In the genomic region with DNA sequence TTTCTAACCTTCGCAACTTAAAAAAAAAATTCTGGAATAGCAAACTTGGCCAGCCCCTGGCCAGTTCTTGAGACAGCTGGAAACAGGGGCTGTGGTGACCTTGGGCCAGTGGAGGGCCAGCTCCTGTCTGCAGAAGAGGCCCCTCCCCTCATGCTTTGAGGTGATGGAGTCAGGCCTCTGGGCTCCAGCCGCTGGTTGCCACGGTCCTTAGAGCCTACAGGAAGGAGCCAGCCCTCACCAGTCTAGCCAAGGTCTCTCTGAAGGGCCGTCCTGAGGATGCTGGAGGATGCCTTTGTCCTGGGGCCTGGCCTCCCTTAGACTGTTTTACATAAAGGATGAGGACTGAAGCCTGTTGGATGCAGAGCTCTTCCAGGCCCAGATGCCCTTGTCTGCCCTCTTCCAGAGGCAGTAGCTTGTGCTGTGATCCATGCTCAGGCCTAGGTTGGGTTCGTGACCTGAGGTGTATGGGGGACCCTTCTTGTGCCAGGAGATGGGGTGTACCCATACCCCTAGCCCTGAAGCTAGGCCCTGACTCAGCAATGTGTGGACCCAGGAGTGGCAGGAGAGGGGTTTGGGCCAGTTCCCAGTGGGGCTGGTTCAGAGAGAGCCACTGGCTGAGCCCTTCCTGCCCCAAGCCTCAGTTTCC, we compare ENCODE assay signal across 9 mouse cellular contexts. TPM values are rescaled to one million over a fixed set of nuclear protein-coding genes. Genes with fewer than 3 reads are reported as not detected.
DNase-seq lines count a peak whose midpoint lies in the region; ATAC-seq and TF ChIP-seq lines count a peak whose summit lies in the region.
"Had no signal": no experiment of that assay in that cellular context is flagged by ENCODE, and none has a peak within 500 bp of the region (broad histone marks: within the 10 kb centered on the region; RNA-seq: fewer than 3 reads in every experiment).

No protein-coding gene starts in this region.

- H3K4me3 ChIP-seq in C2C12 (ENCODE audit: insufficient read depth, poor library complexity, severe bottlenecking), result peak overlapping the region; percentile 11
- H3K4me3 ChIP-seq in embryonic facial prominence, embryonic 13.5 days, result peak overlapping the region; percentile 84
- peak overlapping the region; percentile 78 for H3K4me3 ChIP-seq in limb, embryonic 12.5 days (replicated peaks)
- peak overlapping the region; percentile 78 for H3K4me3 ChIP-seq in neural tube, embryonic 15.5 days (replicated peaks)

- ATAC-seq in embryonic facial prominence, embryonic 13.5 days (ENCODE audit: insufficient number of reproducible peaks, insufficient read depth, low FRiP score, low TSS enrichment, low read depth), result 0 out of 2 replicates have a peak, but pooled peaks have one; percentile 17
- peak; percentile 54 for ATAC-seq in limb, embryonic 12.5 days (ENCODE audit: insufficient number of reproducible peaks, insufficient read depth, low FRiP score, low TSS enrichment, low read depth)
- peak; percentile 57 for ATAC-seq in neural tube, embryonic 15.5 days (ENCODE audit: low FRiP score)

- no peaks in the 10 kb centered on the region for H3K79me2 ChIP-seq in C2C12 (ENCODE audit: control insufficient read depth, insufficient read depth)

- no peaks in the 10 kb centered on the region for H3K79me3 ChIP-seq in C2C12 (ENCODE audit: low read depth)

- H3ac ChIP-seq in C2C12 (ENCODE audit: control insufficient read depth, insufficient read length, low read depth), result no peak overlapping the region

- H3K27me3 ChIP-seq in C2C12 (ENCODE audit: control insufficient read depth, insufficient read depth, insufficient read length), result no peaks in the 10 kb centered on the region
- no peaks in the 10 kb centered on the region for H3K27me3 ChIP-seq in embryonic facial prominence, embryonic 13.5 days
- no peaks in the 10 kb centered on the region for H3K27me3 ChIP-seq in limb, embryonic 12.5 days
- H3K27me3 ChIP-seq in neural tube, embryonic 15.5 days (replicated peaks), result no peaks in the 10 kb centered on the region

- DNase-seq in cerebellum, adult 9-10 months, result peak; percentile 46
- DNase-seq in cerebellum, postnatal 4 days (ENCODE audit: low spot score in 2 of 2), result no peak
- DNase-seq in layer of hippocampus, postnatal 14 days (ENCODE audit: low spot score in 2 of 2), result no peak
- DNase-seq in left cerebral cortex, adult 9 months (ENCODE audit: low spot score in 2 of 2), result no peak

- H3K9me3 ChIP-seq in embryonic facial prominence, embryonic 13.5 days, result no peaks in the 10 kb centered on the region
- no peaks in the 10 kb centered on the region for H3K9me3 ChIP-seq in limb, embryonic 12.5 days
- no peaks in the 10 kb centered on the region for H3K9me3 ChIP-seq in neural tube, embryonic 15.5 days (replicated peaks)

- peak overlapping the region; percentile 96 for H3K9ac ChIP-seq in embryonic facial prominence, embryonic 13.5 days
- peak overlapping the region; percentile 94 for H3K9ac ChIP-seq in limb, embryonic 12.5 days (replicated peaks)
- H3K9ac ChIP-seq in neural tube, embryonic 15.5 days (replicated peaks), result peak overlapping the region; percentile 98

- WGBS in embryonic facial prominence, embryonic 13.5 days, result 19% methylated on average over 5 of the region's 5 CpGs
- WGBS in limb, embryonic 12.5 days, result 22% methylated on average over 5 of the region's 5 CpGs
- WGBS in neural tube, embryonic 15.5 days, result 24% methylated on average over 5 of the region's 5 CpGs

- H3K36me3 ChIP-seq in C2C12 (ENCODE audit: control insufficient read depth, insufficient read depth), result no peaks in the 10 kb centered on the region
- 0 out of 2 replicates have a peak, but pooled peaks cover 8% of the 10 kb centered on the region for H3K36me3 ChIP-seq in embryonic facial prominence, embryonic 13.5 days
- H3K36me3 ChIP-seq in limb, embryonic 12.5 days, result peaks cover 19% of the 10 kb centered on the region; the same call in 1 of the 2 replicates
- H3K36me3 ChIP-seq in neural tube, embryonic 15.5 days, result 0 out of 2 replicates have a peak, but pooled peaks cover under 1% of the 10 kb centered on the region

- H3K4me1 ChIP-seq in embryonic facial prominence, embryonic 13.5 days, result peaks cover 26% of the 10 kb centered on the region
- peaks cover 41% of the 10 kb centered on the region for H3K4me1 ChIP-seq in limb, embryonic 12.5 days (replicated peaks)
- peaks cover 57% of the 10 kb centered on the region for H3K4me1 ChIP-seq in neural tube, embryonic 15.5 days

- no peak for TF ChIP-seq CTCF in C2C12 (IDR thresholded peaks at IDR 0.05; ENCODE audit: control insufficient read depth, insufficient read depth, insufficient read length)

- H3K27ac ChIP-seq in embryonic facial prominence, embryonic 13.5 days, result peak overlapping the region; percentile 77
- peak overlapping the region; percentile 36; the same call in 1 of the 2 replicates for H3K27ac ChIP-seq in limb, embryonic 12.5 days
- H3K27ac ChIP-seq in neural tube, embryonic 15.5 days (replicated peaks), result peak overlapping the region; percentile 89

- H3K4me2 ChIP-seq in embryonic facial prominence, embryonic 13.5 days, result peak overlapping the region; percentile 88
- H3K4me2 ChIP-seq in limb, embryonic 12.5 days, result peak overlapping the region; percentile 88
- peak overlapping the region; percentile 90 for H3K4me2 ChIP-seq in neural tube, embryonic 15.5 days

TF ChIP-seq in C2C12, 6 proteins besides CTCF, POLR2A, EP300 and RAD21:
- TF ChIP-seq FOSL1 (IDR thresholded peaks at IDR 0.05; ENCODE audit: insufficient read depth, low read length, poor library complexity, severe bottlenecking) (no peak), MYOG (IDR thresholded peaks at IDR 0.05; ENCODE audit: control insufficient read depth, extremely low read depth, insufficient read length) (no peak), MYOD1 (IDR thresholded peaks at IDR 0.05; ENCODE audit: control insufficient read depth, insufficient read length, low read depth) (no peak), MAX (IDR thresholded peaks at IDR 0.05) (no peak), USF1 (IDR thresholded peaks at IDR 0.05; ENCODE audit: low read depth) (no peak), CEBPB (IDR thresholded peaks at IDR 0.05; ENCODE audit: low read depth) (no peak)

RNA-seq across cellular contexts. Expression of a gene that starts 0.7 kb away (rescaled TPM):
- 8.2 TPM for polyA plus RNA-seq in C2C12 (2012; fragmentation: generic; extraction: Trizol)
- polyA plus RNA-seq in embryonic facial prominence, embryonic 13.5 days (2015; fragmentation: Nextera tagmentation; extraction: Ambion mirVana), result 65.6 and 66.6 TPM in 2 replicates
- 61.7 and 66.3 TPM in 2 replicates for polyA plus RNA-seq in limb, embryonic 12.5 days (2016; fragmentation: Nextera tagmentation; extraction: Ambion mirVana)
- polyA plus RNA-seq in neural tube, embryonic 15.5 days (2015; fragmentation: Nextera tagmentation; extraction: Ambion mirVana), result 121 and 145 TPM in 2 replicates
- 10 to 100 TPM; 73.3 to 76.4 TPM for total RNA-seq in layer of hippocampus, postnatal 14 days (2021)

RNA-seq across cellular contexts. Expression of a gene that starts 24.7 kb away (rescaled TPM):
- 37.9 TPM for polyA plus RNA-seq in C2C12 (2012; fragmentation: generic; extraction: Trizol)
- 23.4 and 25.2 TPM in 2 replicates for polyA plus RNA-seq in embryonic facial prominence, embryonic 13.5 days (2015; fragmentation: Nextera tagmentation; extraction: Ambion mirVana)
- polyA plus RNA-seq in limb, embryonic 12.5 days (2016; fragmentation: Nextera tagmentation; extraction: Ambion mirVana), result 17.1 and 18.4 TPM in 2 replicates
- 5.5 and 13.6 TPM in 2 replicates for polyA plus RNA-seq in neural tube, embryonic 15.5 days (2015; fragmentation: Nextera tagmentation; extraction: Ambion mirVana)
- 1 to 10 TPM; 1.2 to 1.9 TPM for total RNA-seq in layer of hippocampus, postnatal 14 days (2021)

RNA-seq across cellular contexts. Expression of a gene that starts 42.2 kb away (rescaled TPM):
- polyA plus RNA-seq in C2C12 (2012; fragmentation: generic; extraction: Trizol), result not detected
- polyA plus RNA-seq in embryonic facial prominence, embryonic 13.5 days (2015; fragmentation: Nextera tagmentation; extraction: Ambion mirVana), result not detected in 2 replicates
- polyA plus RNA-seq in limb, embryonic 12.5 days (2016; fragmentation: Nextera tagmentation; extraction: Ambion mirVana), result not detected in 2 replicates
- not detected in 2 replicates for polyA plus RNA-seq in neural tube, embryonic 15.5 days (2015; fragmentation: Nextera tagmentation; extraction: Ambion mirVana)
- not detected for total RNA-seq in layer of hippocampus, postnatal 14 days (2021)

RNA-seq across cellular contexts. Expression of a gene that starts 42.5 kb away (rescaled TPM):
- not detected for polyA plus RNA-seq in C2C12 (2012; fragmentation: generic; extraction: Trizol)
- polyA plus RNA-seq in embryonic facial prominence, embryonic 13.5 days (2015; fragmentation: Nextera tagmentation; extraction: Ambion mirVana), result not detected in 2 replicates
- polyA plus RNA-seq in limb, embryonic 12.5 days (2016; fragmentation: Nextera tagmentation; extraction: Ambion mirVana), result 0.31 TPM in 1 of 2 replicates, not detected in the other
- polyA plus RNA-seq in neural tube, embryonic 15.5 days (2015; fragmentation: Nextera tagmentation; extraction: Ambion mirVana), result not detected in 2 replicates
- total RNA-seq in layer of hippocampus, postnatal 14 days (2021), result not detected
- polyA plus RNA-seq: large intestine, adult 2 months had no signal

RNA-seq across cellular contexts. Expression of a gene that starts 49.1 kb away (rescaled TPM):
- 5.6 TPM for polyA plus RNA-seq in C2C12 (2012; fragmentation: generic; extraction: Trizol)
- 88.5 and 92.7 TPM in 2 replicates for polyA plus RNA-seq in embryonic facial prominence, embryonic 13.5 days (2015; fragmentation: Nextera tagmentation; extraction: Ambion mirVana)
- 77.4 and 82.1 TPM in 2 replicates for polyA plus RNA-seq in limb, embryonic 12.5 days (2016; fragmentation: Nextera tagmentation; extraction: Ambion mirVana)
- 76.5 and 94.1 TPM in 2 replicates for polyA plus RNA-seq in neural tube, embryonic 15.5 days (2015; fragmentation: Nextera tagmentation; extraction: Ambion mirVana)
- 10 to 100 TPM; 80.2 to 84.1 TPM for total RNA-seq in layer of hippocampus, postnatal 14 days (2021)

Comparison
In these comparisons a context has a peak if more than half of its experiments do, and no peak if none do; other contexts are left out.
1. H3K4me3 ChIP-seq: peak in every context shown above with its lines; median percentile 84 in embryonic facial prominence, embryonic 13.5 days; 78 in limb, embryonic 12.5 days; 78 in neural tube, embryonic 15.5 days; 11 in C2C12.
2. H3K27ac ChIP-seq: peak in every context shown above with its lines; median percentile 89 in neural tube, embryonic 15.5 days; 77 in embryonic facial prominence, embryonic 13.5 days; 36 in limb, embryonic 12.5 days.